Mouse (Mus musculus): Measurements from ENCODE around the gene Itgb8. TPM values are rescaled to one million over a fixed set of nuclear protein-coding genes. Genes with fewer than 3 reads are reported as not detected.
A peak's percentile ranks its signal among the peaks of the same experiment; 100 is the strongest.

Gene Itgb8
- polyA plus RNA-seq, 1 experiment from 2014 or later = 6.6 TPM

GRCm38 (mm10) chr12:119169143-119169542 lies 69.5 kb downstream of the Itgb8 start:
- no peak for ATAC-seq (ENCODE audit: insufficient number of reproducible peaks, insufficient read depth, low FRiP score, low read depth)
- no peak overlapping the region for H3K27ac ChIP-seq (ENCODE audit: low read length)
- 47% methylated on average over 3 of the region's 3 CpGs for WGBS
- H3K9ac ChIP-seq (replicated peaks; ENCODE audit: low read depth, low read length) = no peak overlapping the region
- H3K4me2 ChIP-seq (replicated peaks; ENCODE audit: low read depth, low read length) = no peak overlapping the region
- H3K36me3 ChIP-seq (ENCODE audit: control insufficient read depth, insufficient read depth, low read length) = peaks cover 4% of the 10 kb centered on the region; the same call in 1 of the 2 replicates
- H3K4me3 ChIP-seq (ENCODE audit: low read depth, low read length) = no peak overlapping the region
- H3K9me3 ChIP-seq (ENCODE audit: control insufficient read depth, low read depth, low read length) = no peaks in the 10 kb centered on the region
- H3K27me3 ChIP-seq (ENCODE audit: control insufficient read depth, insufficient read depth, low read length) = no peaks in the 10 kb centered on the region
- no peaks in the 10 kb centered on the region for H3K4me1 ChIP-seq (ENCODE audit: control insufficient read depth, insufficient read depth, low read length)

GRCm38 (mm10) chr12:119165115-119165514 lies 73.5 kb downstream of the Itgb8 start:
- ATAC-seq (ENCODE audit: insufficient number of reproducible peaks, insufficient read depth, low FRiP score, low read depth) = no peak
- WGBS = 43% methylated on average over 2 of the region's 2 CpGs

GRCm38 (mm10) chr12:119164672-119165071 lies 73.9 kb downstream of the Itgb8 start:
- Histone ChIP-seq H3K4me2 (replicated peaks; ENCODE audit: low read depth, low read length) (no peak overlapping the region), H3K36me3 (ENCODE audit: control insufficient read depth, insufficient read depth, low read length) (peaks cover 4% of the 10 kb centered on the region; the same call in 1 of the 2 replicates), H3K9me3 (ENCODE audit: control insufficient read depth, low read depth, low read length) (no peaks in the 10 kb centered on the region), H3K4me1 (ENCODE audit: control insufficient read depth, insufficient read depth, low read length) (no peaks in the 10 kb centered on the region), H3K9ac (replicated peaks; ENCODE audit: low read depth, low read length) (no peak overlapping the region), H3K27ac (ENCODE audit: low read length) (peak overlapping the region; percentile 39; the same call in 1 of the 2 replicates), H3K27me3 (ENCODE audit: control insufficient read depth, insufficient read depth, low read length) (no peaks in the 10 kb centered on the region), H3K4me3 (ENCODE audit: low read depth, low read length) (no peak overlapping the region)
- no peak for ATAC-seq (ENCODE audit: insufficient number of reproducible peaks, insufficient read depth, low FRiP score, low read depth)
- 32% methylated on average over 1 of the region's 1 CpGs for WGBS

More at GRCm38 (mm10) chr12:119165115-119165514, 73.5 kb downstream of the Itgb8 start:
- H3K4me1 ChIP-seq (ENCODE audit: control insufficient read depth, insufficient read depth, low read length) = no peaks in the 10 kb centered on the region
- H3K4me3 ChIP-seq (ENCODE audit: low read depth, low read length) = no peak overlapping the region
- no peaks in the 10 kb centered on the region for H3K27me3 ChIP-seq (ENCODE audit: control insufficient read depth, insufficient read depth, low read length)
- no peak overlapping the region for H3K9ac ChIP-seq (replicated peaks; ENCODE audit: low read depth, low read length)
- H3K36me3 ChIP-seq (ENCODE audit: control insufficient read depth, insufficient read depth, low read length) = peaks cover 4% of the 10 kb centered on the region; the same call in 1 of the 2 replicates
- no peak overlapping the region for H3K4me2 ChIP-seq (replicated peaks; ENCODE audit: low read depth, low read length)
- H3K9me3 ChIP-seq (ENCODE audit: control insufficient read depth, low read depth, low read length) = no peaks in the 10 kb centered on the region
- peak overlapping the region; percentile 39; the same call in 1 of the 2 replicates for H3K27ac ChIP-seq (ENCODE audit: low read length)

- peaks cover 4% of the 10 kb centered on the region; the same call in 1 of the 2 replicates for H3K36me3 ChIP-seq (ENCODE audit: control insufficient read depth, insufficient read depth, low read length)
- peak overlapping the region; percentile 39; the same call in 1 of the 2 replicates for H3K27ac ChIP-seq (ENCODE audit: low read length)
- no peak overlapping the region for H3K4me3 ChIP-seq (ENCODE audit: low read depth, low read length)
- no peak for ATAC-seq (ENCODE audit: insufficient number of reproducible peaks, insufficient read depth, low FRiP score, low read depth)
- no peak overlapping the region for H3K4me2 ChIP-seq (replicated peaks; ENCODE audit: low read depth, low read length)
- no peaks in the 10 kb centered on the region for H3K9me3 ChIP-seq (ENCODE audit: control insufficient read depth, low read depth, low read length)
- H3K27me3 ChIP-seq (ENCODE audit: control insufficient read depth, insufficient read depth, low read length) = no peaks in the 10 kb centered on the region
- 56% methylated on average over 1 of the region's 1 CpGs for WGBS
- H3K4me1 ChIP-seq (ENCODE audit: control insufficient read depth, insufficient read depth, low read length) = no peaks in the 10 kb centered on the region
- no peak overlapping the region for H3K9ac ChIP-seq (replicated peaks; ENCODE audit: low read depth, low read length)
Observed at GRCm38 (mm10) chr12:119164176-119164575, 74.4 kb downstream of the Itgb8 start.

GRCm38 (mm10) chr12:119160786-119161185 lies 77.8 kb downstream of the Itgb8 start:
- Histone ChIP-seq H3K9ac (replicated peaks; ENCODE audit: low read depth, low read length) (no peak overlapping the region), H3K4me2 (replicated peaks; ENCODE audit: low read depth, low read length) (no peak overlapping the region), H3K9me3 (ENCODE audit: control insufficient read depth, low read depth, low read length) (no peaks in the 10 kb centered on the region), H3K36me3 (ENCODE audit: control insufficient read depth, insufficient read depth, low read length) (no peaks in the 10 kb centered on the region; the same call in 1 of the 2 replicates), H3K4me3 (ENCODE audit: low read depth, low read length) (no peak overlapping the region), H3K4me1 (ENCODE audit: control insufficient read depth, insufficient read depth, low read length) (no peaks in the 10 kb centered on the region), H3K27ac (ENCODE audit: low read length) (no peak overlapping the region), H3K27me3 (ENCODE audit: control insufficient read depth, insufficient read depth, low read length) (no peaks in the 10 kb centered on the region)
- no peak for ATAC-seq (ENCODE audit: insufficient number of reproducible peaks, insufficient read depth, low FRiP score, low read depth)

GRCm38 (mm10) chr12:119159254-119159933 lies 79.2 kb downstream of the Itgb8 start:
- Histone ChIP-seq H3K4me2 (replicated peaks; ENCODE audit: low read depth, low read length) (no peak overlapping the region), H3K9ac (replicated peaks; ENCODE audit: low read depth, low read length) (no peak overlapping the region), H3K4me1 (ENCODE audit: control insufficient read depth, insufficient read depth, low read length) (no peaks in the 10 kb centered on the region), H3K9me3 (ENCODE audit: control insufficient read depth, low read depth, low read length) (no peaks in the 10 kb centered on the region), H3K4me3 (ENCODE audit: low read depth, low read length) (no peak overlapping the region), H3K27me3 (ENCODE audit: control insufficient read depth, insufficient read depth, low read length) (no peaks in the 10 kb centered on the region), H3K36me3 (ENCODE audit: control insufficient read depth, insufficient read depth, low read length) (no peaks in the 10 kb centered on the region; the same call in 1 of the 2 replicates), H3K27ac (ENCODE audit: low read length) (no peak overlapping the region)
- 63% methylated on average over 4 of the region's 4 CpGs for WGBS
- ATAC-seq (ENCODE audit: insufficient number of reproducible peaks, insufficient read depth, low FRiP score, low read depth) = no peak

GRCm38 (mm10) chr12:119157686-119158085 lies 80.9 kb downstream of the Itgb8 start:
- Histone ChIP-seq H3K36me3 (ENCODE audit: control insufficient read depth, insufficient read depth, low read length) (no peaks in the 10 kb centered on the region), H3K4me3 (ENCODE audit: low read depth, low read length) (no peak overlapping the region), H3K9ac (replicated peaks; ENCODE audit: low read depth, low read length) (no peak overlapping the region), H3K27ac (ENCODE audit: low read length) (no peak overlapping the region), H3K9me3 (ENCODE audit: control insufficient read depth, low read depth, low read length) (no peaks in the 10 kb centered on the region), H3K4me2 (replicated peaks; ENCODE audit: low read depth, low read length) (no peak overlapping the region), H3K4me1 (ENCODE audit: control insufficient read depth, insufficient read depth, low read length) (no peaks in the 10 kb centered on the region), H3K27me3 (ENCODE audit: control insufficient read depth, insufficient read depth, low read length) (no peaks in the 10 kb centered on the region)
- no peak for ATAC-seq (ENCODE audit: insufficient number of reproducible peaks, insufficient read depth, low FRiP score, low read depth)
- 89% methylated on average over 2 of the region's 2 CpGs for WGBS

GRCm38 (mm10) chr12:119157068-119157467 lies 81.5 kb downstream of the Itgb8 start:
- no peak for ATAC-seq (ENCODE audit: insufficient number of reproducible peaks, insufficient read depth, low FRiP score, low read depth)
- no peaks in the 10 kb centered on the region for H3K9me3 ChIP-seq (ENCODE audit: control insufficient read depth, low read depth, low read length)
- H3K4me3 ChIP-seq (ENCODE audit: low read depth, low read length) = no peak overlapping the region
- H3K9ac ChIP-seq (replicated peaks; ENCODE audit: low read depth, low read length) = no peak overlapping the region
- no peak overlapping the region for H3K27ac ChIP-seq (ENCODE audit: low read length)
- H3K27me3 ChIP-seq (ENCODE audit: control insufficient read depth, insufficient read depth, low read length) = no peaks in the 10 kb centered on the region
- H3K4me1 ChIP-seq (ENCODE audit: control insufficient read depth, insufficient read depth, low read length) = no peaks in the 10 kb centered on the region
- no peak overlapping the region for H3K4me2 ChIP-seq (replicated peaks; ENCODE audit: low read depth, low read length)
- no peaks in the 10 kb centered on the region for H3K36me3 ChIP-seq (ENCODE audit: control insufficient read depth, insufficient read depth, low read length)
- WGBS = 78% methylated on average over 3 of the region's 3 CpGs

GRCm38 (mm10) chr12:119155566-119155965 lies 83.0 kb downstream of the Itgb8 start:
- WGBS = 35% methylated on average over 4 of the region's 4 CpGs
- Histone ChIP-seq H3K27me3 (ENCODE audit: control insufficient read depth, insufficient read depth, low read length) (no peaks in the 10 kb centered on the region), H3K4me3 (ENCODE audit: low read depth, low read length) (no peak overlapping the region), H3K9me3 (ENCODE audit: control insufficient read depth, low read depth, low read length) (no peaks in the 10 kb centered on the region), H3K4me1 (ENCODE audit: control insufficient read depth, insufficient read depth, low read length) (no peaks in the 10 kb centered on the region), H3K9ac (replicated peaks; ENCODE audit: low read depth, low read length) (no peak overlapping the region), H3K4me2 (replicated peaks; ENCODE audit: low read depth, low read length) (no peak overlapping the region), H3K27ac (ENCODE audit: low read length) (no peak overlapping the region), H3K36me3 (ENCODE audit: control insufficient read depth, insufficient read depth, low read length) (no peaks in the 10 kb centered on the region)
- no peak; the same call in 1 of the 2 replicates for ATAC-seq (ENCODE audit: insufficient number of reproducible peaks, insufficient read depth, low FRiP score, low read depth)
